Mouse (Mus musculus): ENCODE data around the gene Fus.

DNA sequence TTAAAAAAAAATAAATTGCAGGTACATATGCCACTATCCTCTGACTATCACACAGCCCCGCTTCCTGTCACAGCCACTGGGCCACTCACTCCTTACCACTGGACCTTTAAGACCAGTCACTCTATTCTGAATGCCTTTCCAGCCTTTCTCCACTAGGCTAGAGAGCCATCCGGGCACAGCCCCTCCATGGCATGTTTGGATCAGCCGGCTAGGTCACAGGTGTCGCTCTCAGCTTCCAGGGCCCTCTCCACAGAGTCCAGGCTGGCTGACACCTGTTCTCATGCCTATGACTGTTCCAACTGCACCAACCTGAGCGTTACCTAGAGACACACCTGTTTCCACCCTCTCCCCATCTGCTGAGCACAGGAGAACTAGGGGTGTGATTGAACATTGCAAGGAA is 38.7 kb upstream of the Fus start:
- TF ChIP-seq POLR2A (IDR thresholded peaks at IDR 0.05; ENCODE audit: extremely low read depth, insufficient read depth, low read length) (no peak), CTCF (IDR thresholded peaks at IDR 0.05; ENCODE audit: extremely low read depth, insufficient read depth, low read length) (no peak)

Measured in cortical plate, adult 2 months (tissue).